Mouse (Mus musculus): ENCODE measurements at regions not wholly inside any gene's neighbourhood (a gene's known extent, or its start where the extent isn't known, plus 50 kb on each side); places are given as distances from the start of the nearest gene placed in this dataset.

GRCm38 (mm10) chr5:115790436-115790835, 54.6 kb upstream of the Cit start:
- peak; percentile 84 to 85 for DNase-seq (ENCODE audit: low spot score in 2 of 2)
